Mouse (Mus musculus) cerebellum, adult 2 months (tissue): ENCODE results near the gene Myl6. TPM values are rescaled to one million over a fixed set of nuclear protein-coding genes. Genes with fewer than 3 reads are reported as not detected.

ENCODE experiments used
- DNase-seq, 2 experiments: peaks; one replicate each; pipeline ENCODE4 v3.0.0; 2021
- H3K27ac ChIP-seq: fragments of 200-500 bp; 2 replicates; pipeline ENCODE4 v1.5.1; 2012; ENCODE audit warnings: low read length, control low read depth, inconsistent platforms; ENCODE audit not compliant: insufficient read depth
- H3K27me3 ChIP-seq: fragments of 200-500 bp; 2 replicates; pipeline ENCODE4 v1.6.1; 2012; ENCODE audit warnings: inconsistent platforms, mild to moderate bottlenecking, low read length, moderate library complexity; ENCODE audit not compliant: control insufficient read depth, insufficient read depth
- H3K4me1 ChIP-seq: fragments of 200-500 bp; 2 replicates; pipeline ENCODE4 v1.6.1; 2011; ENCODE audit warnings: low read length; ENCODE audit not compliant: control insufficient read depth, insufficient read depth
- H3K4me3 ChIP-seq: fragments of 200-500 bp; replicated peaks from 2 replicates; pipeline ENCODE3; 2011; ENCODE audit warnings: mild to moderate bottlenecking, low read depth, low read length, control low read depth; ENCODE audit not compliant: insufficient read depth
- CTCF ChIP-seq: fragments of 200-500 bp; IDR thresholded peaks from 2 replicates; pipeline ENCODE4 v1.5.1; 2011; ENCODE audit warnings: low read depth, mild to moderate bottlenecking, control low read depth, low read length, moderate library complexity, borderline replicate concordance; ENCODE audit not compliant: insufficient read depth
- POLR2A ChIP-seq: fragments of 200-500 bp; IDR thresholded peaks from 2 replicates; pipeline ENCODE4 v1.6.1; 2011; ENCODE audit warnings: low read length, control low read depth, borderline replicate concordance; ENCODE audit not compliant: insufficient read depth
- WGBS: fragments of 180-500 bp; shearing (Covaris S2); methylation state at CpG from one replicate; pipeline ENCODE4 v1.1.7; 2018; 5-methylcytosine and 5-hydroxymethylcytosine counted together
- polyA plus RNA-seq: library from polyadenylated mRNA; depleted of rRNA; stranded (reverse); fragments of >200 nt; gene quantifications from 2 replicates; pipeline ENCODE4 v1.2.3, GENCODE M21; 2012

Gene Myl6
- polyA plus RNA-seq, 1 experiment = 1,434 TPM

- H3K27me3 ChIP-seq = no peaks in the 10 kb centered on the region
- H3K27ac ChIP-seq = peak overlapping the region; percentile 87
- H3K4me1 ChIP-seq = peaks cover 4% of the 10 kb centered on the region
- H3K4me3 ChIP-seq = peak overlapping the region; percentile 84
- DNase-seq = peak; percentile 73 to 80
- no peak for TF ChIP-seq CTCF
- TF ChIP-seq POLR2A = peak; percentile 27; the same call in 1 of the 2 replicates
- WGBS = under 1% methylated on average over 21 of the region's 21 CpGs
Measured at GRCm38 (mm10) chr10:128499116-128499671, 5.2 kb upstream of the Myl6 start.

GRCm38 (mm10) chr10:128498590-128498989 is 4.6 kb upstream of the Myl6 start, which contains the start of gene Myl6b:
Gene Myl6b, minus strand, starts transcription at chr10:128498685.
- no peak for TF ChIP-seq CTCF
- Histone ChIP-seq H3K4me3 (peak within 1 kb of the TSS; percentile 84), H3K27me3 (no peaks in the 10 kb centered on the region), H3K4me1 (peaks cover 4% of the 10 kb centered on the region), H3K27ac (peak within 1 kb of the TSS; percentile 87)
- peak; percentile 96 to 99 for DNase-seq
- under 1% methylated on average over 27 of the region's 27 CpGs for WGBS

DNA sequence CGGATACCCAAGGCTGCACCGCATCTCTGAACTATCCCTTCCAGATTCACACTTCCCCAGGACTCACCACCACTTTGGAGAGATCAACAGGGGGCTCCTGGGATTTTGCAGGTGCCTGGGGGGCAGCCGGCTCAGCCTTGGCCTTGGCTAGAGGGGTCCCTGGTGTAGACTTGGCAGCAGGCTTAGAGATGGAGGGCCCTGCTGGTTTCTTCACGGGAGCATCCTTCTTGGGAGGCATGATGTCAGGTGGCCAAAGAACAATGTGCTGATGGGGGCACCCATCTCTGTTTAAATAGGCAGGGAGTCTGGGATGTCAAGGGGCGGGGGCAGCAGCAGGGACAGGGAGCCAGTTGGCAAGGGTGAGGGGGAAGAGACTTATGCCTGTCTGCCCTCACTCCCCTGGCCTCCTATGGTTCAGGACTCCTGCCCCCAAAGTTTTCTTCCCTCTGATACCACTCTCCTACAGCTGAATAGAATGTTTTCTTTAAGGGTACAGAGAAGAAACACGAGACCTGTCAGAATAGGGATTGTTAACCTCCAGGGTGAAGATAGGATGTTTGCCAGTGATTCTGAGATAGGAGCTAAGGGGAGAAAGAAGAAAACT is 3.3 kb upstream of the Myl6 start:
- WGBS = 35% methylated on average over 6 of the region's 6 CpGs
- no peaks in the 10 kb centered on the region for H3K27me3 ChIP-seq
- TF ChIP-seq CTCF (no peak), POLR2A (no peak)

GRCm38 (mm10) chr10:128496509-128497077 is 2.6 kb upstream of the Myl6 start:
- DNase-seq = no peak
- 31% methylated on average over 6 of the region's 6 CpGs for WGBS
- TF ChIP-seq POLR2A (no peak), CTCF (no peak)
- no peak overlapping the region for H3K4me3 ChIP-seq
- H3K27ac ChIP-seq = no peak overlapping the region
- no peaks in the 10 kb centered on the region for H3K27me3 ChIP-seq
- H3K4me1 ChIP-seq = peaks cover 8% of the 10 kb centered on the region; the same call in 1 of the 2 replicates

More for the DNA sequence above, 3.3 kb upstream of the Myl6 start:
- H3K4me3 ChIP-seq = no peak overlapping the region
- H3K4me1 ChIP-seq = peaks cover 4% of the 10 kb centered on the region
- H3K27ac ChIP-seq = no peak overlapping the region
- peak in 1 of 2 experiments; percentile 31 for DNase-seq

GRCm38 (mm10) chr10:128495903-128496302 is 2.0 kb upstream of the Myl6 start:
- peaks cover 15% of the 10 kb centered on the region for H3K4me1 ChIP-seq
- no peaks in the 10 kb centered on the region for H3K27me3 ChIP-seq
- DNase-seq = no peak
- WGBS = 77% methylated on average over 4 of the region's 4 CpGs
- no peak overlapping the region for H3K4me3 ChIP-seq
- no peak for TF ChIP-seq CTCF
- no peak for TF ChIP-seq POLR2A
- no peak overlapping the region for H3K27ac ChIP-seq

- H3K27ac ChIP-seq = peak overlapping the region; percentile 94
- TF ChIP-seq CTCF (no peak), POLR2A (no peak)
- peak overlapping the region; percentile 98 for H3K4me3 ChIP-seq
- 21% methylated on average over 2 of the region's 2 CpGs for whole genome bisulfite sequencing
- no peak for DNase-seq
- peaks cover 17% of the 10 kb centered on the region for H3K4me1 ChIP-seq
- no peaks in the 10 kb centered on the region for H3K27me3 ChIP-seq
Measured at GRCm38 (mm10) chr10:128495270-128495669, 1.3 kb upstream of the Myl6 start.

GRCm38 (mm10) chr10:128494667-128495245 is 811 bp upstream of the Myl6 start:
- peak overlapping the region; percentile 98 for H3K4me3 ChIP-seq
- H3K4me1 ChIP-seq = peaks cover 20% of the 10 kb centered on the region
- H3K27ac ChIP-seq = peak overlapping the region; percentile 94
- no peak for DNase-seq
- H3K27me3 ChIP-seq = no peaks in the 10 kb centered on the region
- 23% methylated on average over 11 of the region's 11 CpGs for WGBS
- TF ChIP-seq CTCF = 0 out of 2 replicates have a peak, but pooled peaks have one; percentile 2
- TF ChIP-seq POLR2A = no peak

DNA sequence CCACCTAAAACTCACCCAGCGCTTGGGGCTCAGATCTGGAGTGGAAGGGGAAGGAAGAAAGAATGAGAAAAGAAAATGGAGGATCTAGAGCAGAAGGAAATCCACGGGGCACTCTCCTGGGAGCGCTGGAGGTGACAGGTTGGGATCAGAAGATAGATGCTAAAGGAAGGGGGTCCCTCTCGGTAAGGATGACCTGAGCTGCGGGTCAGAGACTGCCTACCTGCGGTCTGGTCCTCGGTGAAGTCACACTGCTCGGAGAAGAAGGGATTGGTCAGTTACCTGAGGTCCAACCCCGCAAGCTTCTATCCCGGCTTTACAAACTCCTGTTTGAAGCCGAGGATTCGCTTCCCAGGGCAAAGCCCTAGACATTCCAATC is 638 bp downstream of the Myl6 start:
- Histone ChIP-seq H3K27me3 (no peaks in the 10 kb centered on the region), H3K4me3 (peak overlapping the region; percentile 98), H3K27ac (peak overlapping the region; percentile 83), H3K4me1 (peaks cover 26% of the 10 kb centered on the region)
- no peak for DNase-seq
- TF ChIP-seq POLR2A = no peak
- TF ChIP-seq CTCF = no peak
- under 1% methylated on average over 12 of the region's 12 CpGs for WGBS
